Mouse (Mus musculus) erythroblast, adult 5-6 weeks (primary cell): Measurements from ENCODE around the gene Gpr107. TPM values are rescaled to one million over a fixed set of nuclear protein-coding genes. Genes with fewer than 3 reads are reported as not detected.

Experiments used
- ATAC-seq: replicated peaks from 2 replicates; pipeline ENCODE4 v1.8.0; 2016; ENCODE audit warnings: moderate number of reproducible peaks, mild to moderate bottlenecking, moderate TSS enrichment, inconsistent platforms; ENCODE audit not compliant: poor library complexity, low FRiP score, severe bottlenecking
- total RNA-seq, 2 experiments: library from RNA; stranded (forward) in 1 of 2; stranded (reverse) in 1 of 2; fragments of 150-400 nt in 1 of 2; fragments of 200-764, 138-1000 nt in 1 of 2; gene quantifications; 2 replicates each; pipeline versions ENCODE4 v1.2.3 to v1.2.4; 2015 to 2017; ENCODE audit warnings: low replicate concordance in 2 of 2

Gpr107 gene
- total RNA-seq, 2 experiments from 2014 or later = 2.5 to 11.7 TPM

DNA sequence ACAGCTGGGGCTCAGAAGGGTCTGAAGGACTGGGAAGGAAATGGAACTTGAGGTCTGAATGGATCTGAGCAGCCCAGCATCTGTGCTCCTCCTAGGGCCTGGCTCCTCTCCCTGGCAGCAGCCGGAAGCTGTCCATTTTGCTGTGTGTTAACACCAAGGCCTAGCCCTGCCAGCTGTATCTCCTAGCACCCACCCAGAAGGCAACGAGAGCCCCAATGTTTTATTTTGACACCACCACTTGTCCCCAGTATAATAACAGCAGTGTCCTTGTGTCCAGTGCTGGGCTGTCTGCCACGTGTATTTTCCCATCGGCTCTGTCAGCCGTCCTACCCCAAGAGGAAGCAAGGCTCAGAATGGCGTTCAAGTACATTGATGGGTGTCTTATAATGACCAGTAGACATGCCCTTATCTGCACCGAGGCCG, 110.9 kb downstream of the Gpr107 start:
- ATAC-seq = no peak

GRCm38 (mm10) chr2:31263746-31264378, 111.7 kb downstream of the Gpr107 start:
- no peak for ATAC-seq

DNA sequence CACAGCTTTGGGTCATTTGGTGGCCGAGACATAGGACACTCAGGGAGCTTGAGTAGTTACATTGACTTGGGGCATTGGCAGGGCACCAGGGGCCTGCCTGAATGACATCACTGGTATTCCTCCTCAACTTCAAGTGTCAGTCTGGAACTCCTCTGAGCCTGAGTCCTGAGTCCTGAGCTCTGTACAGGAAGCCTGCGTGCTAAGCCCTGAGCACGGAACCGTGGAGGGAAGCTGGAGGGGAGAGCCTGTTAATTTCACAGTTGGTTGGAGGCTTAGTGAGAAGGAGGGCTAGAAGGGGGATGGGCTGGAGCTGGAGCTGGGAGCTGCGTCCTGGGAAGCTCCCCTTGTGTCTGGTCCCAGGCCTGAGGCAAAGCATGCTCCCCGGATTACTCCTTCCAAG, 115.3 kb downstream of the Gpr107 start:
- ATAC-seq = no peak

Other genes starting within 250 kb of the Gpr107 start
- 0.38 and 2.1 TPM in 2 replicates for gene Ptges, start 222.5 kb upstream of the Gpr107 start, total RNA-seq (2015; ENCODE audit: low replicate concordance)
- gene Ptges, start 222.5 kb upstream of the Gpr107 start, total RNA-seq (2017; ENCODE audit: low replicate concordance) = 0.42 and 2.3 TPM in 2 replicates
- 6.5 and 7.1 TPM in 2 replicates for gene Tor1b, start 199.4 kb upstream of the Gpr107 start, total RNA-seq (2015; ENCODE audit: low replicate concordance)
- gene Tor1b, start 199.4 kb upstream of the Gpr107 start, total RNA-seq (2017; ENCODE audit: low replicate concordance) = 10.8 and 12.7 TPM in 2 replicates
- gene Tor1a, start 184.4 kb upstream of the Gpr107 start, total RNA-seq (2015; ENCODE audit: low replicate concordance) = 13.6 and 14.4 TPM in 2 replicates
- gene Tor1a, start 184.4 kb upstream of the Gpr107 start, total RNA-seq (2017; ENCODE audit: low replicate concordance) = 15.8 and 45.9 TPM in 2 replicates
- gene BC005624, start 170.1 kb upstream of the Gpr107 start, total RNA-seq (2015; ENCODE audit: low replicate concordance) = 13.6 and 14.2 TPM in 2 replicates
- 14.8 and 30.1 TPM in 2 replicates for gene BC005624, start 170.1 kb upstream of the Gpr107 start, total RNA-seq (2017; ENCODE audit: low replicate concordance)
- 0.19 and 0.42 TPM in 2 replicates for gene Usp20, start 170.0 kb upstream of the Gpr107 start, total RNA-seq (2015; ENCODE audit: low replicate concordance)
- 0.60 and 0.84 TPM in 2 replicates for gene Usp20, start 170.0 kb upstream of the Gpr107 start, total RNA-seq (2017; ENCODE audit: low replicate concordance)
- 15.5 and 20.4 TPM in 2 replicates for gene Fnbp1, start 10.3 kb upstream of the Gpr107 start, total RNA-seq (2015; ENCODE audit: low replicate concordance)
- gene Fnbp1, start 10.3 kb upstream of the Gpr107 start, total RNA-seq (2017; ENCODE audit: low replicate concordance) = 2.9 and 6.1 TPM in 2 replicates
- not detected in 2 replicates for gene Ncs1, start 93.5 kb downstream of the Gpr107 start, total RNA-seq (2015; ENCODE audit: low replicate concordance)
- gene Ncs1, start 93.5 kb downstream of the Gpr107 start, total RNA-seq (2017; ENCODE audit: low replicate concordance) = not detected in 2 replicates
- gene Hmcn2, start 162.1 kb downstream of the Gpr107 start, total RNA-seq (2015; ENCODE audit: low replicate concordance) = not detected in 2 replicates
- gene Hmcn2, start 162.1 kb downstream of the Gpr107 start, total RNA-seq (2017; ENCODE audit: low replicate concordance) = not detected in 2 replicates